Mouse (Mus musculus) small intestine, adult 2 months (tissue): ENCODE measurements at regions not wholly inside any gene's neighbourhood (a gene's known extent, or its start where the extent isn't known, plus 50 kb on each side); places are given as distances from the start of the nearest gene placed in this dataset.

Source experiments
- CTCF ChIP-seq: fragments of 200-500 bp; IDR thresholded peaks from 2 replicates; pipeline ENCODE4 v1.5.1; 2012; ENCODE audit warnings: low read depth, mild to moderate bottlenecking, control low read depth, inconsistent platforms, low read length, moderate library complexity, mixed read lengths; ENCODE audit not compliant: insufficient replicate concordance, insufficient read length; ENCODE audit errors: extremely low read depth
- POLR2A ChIP-seq: fragments of 200-500 bp; IDR thresholded peaks from 2 replicates; pipeline ENCODE4 v1.6.1; 2012; ENCODE audit warnings: low read depth, mild to moderate bottlenecking, control low read depth, inconsistent platforms, low read length, moderate library complexity

GRCm38 (mm10) chr10:98388543-98388942 is 525.7 kb upstream of the Atp2b1 start:
- TF ChIP-seq CTCF (no peak), POLR2A (no peak)
